Mouse (Mus musculus) limb, embryonic 10.5 days (tissue): ENCODE measurements around the gene U90926. TPM values are rescaled to one million over a fixed set of nuclear protein-coding genes. Genes with fewer than 3 reads are reported as not detected.

ENCODE experiments used
- DNase-seq: peaks from one replicate; pipeline ENCODE4 v3.0.0-alpha.2; 2017; ENCODE audit warnings: low spot score
- H3K27ac ChIP-seq: fragments of 300-500 bp; sonication (generic); 2 replicates; pipeline ENCODE4 v1.5.1; 2016; ENCODE audit warnings: mild to moderate bottlenecking
- H3K27me3 ChIP-seq: fragments of 300-500 bp; sonication (generic); 2 replicates; pipeline ENCODE4 v1.6.1; 2016; ENCODE audit warnings: low read depth, mild to moderate bottlenecking; ENCODE audit not compliant: poor library complexity, severe bottlenecking
- H3K36me3 ChIP-seq: fragments of 300-500 bp; sonication (generic); 2 replicates; pipeline ENCODE4 v1.6.1; 2016; ENCODE audit warnings: mild to moderate bottlenecking, moderate library complexity
- H3K4me1 ChIP-seq: fragments of 300-500 bp; sonication (generic); 2 replicates; pipeline ENCODE4 v1.6.1; 2016
- H3K4me3 ChIP-seq: fragments of 300-500 bp; sonication (generic); 2 replicates; pipeline ENCODE4 v1.5.1; 2016; ENCODE audit warnings: mild to moderate bottlenecking, moderate library complexity
- H3K9me3 ChIP-seq: fragments of 300-500 bp; sonication (generic); replicated peaks from 2 replicates; pipeline ENCODE4 v1.6.1; 2016; ENCODE audit warnings: mild to moderate bottlenecking
- WGBS: fragments of 180-500 bp; shearing (Covaris S2); methylation state at CpG from one replicate; pipeline ENCODE4 v1.1.7; 2016; 5-methylcytosine and 5-hydroxymethylcytosine counted together
- polyA plus RNA-seq: library from polyadenylated mRNA; unstranded; fragments of >200 nt; fragmentation: Nextera tagmentation; extraction: Ambion mirVana; gene quantifications from 2 replicates; pipeline ENCODE4 v1.2.1, GENCODE M21; 2016

U90926 gene
- polyA plus RNA-seq, 1 experiment from 2014 or later: not detected

DNA sequence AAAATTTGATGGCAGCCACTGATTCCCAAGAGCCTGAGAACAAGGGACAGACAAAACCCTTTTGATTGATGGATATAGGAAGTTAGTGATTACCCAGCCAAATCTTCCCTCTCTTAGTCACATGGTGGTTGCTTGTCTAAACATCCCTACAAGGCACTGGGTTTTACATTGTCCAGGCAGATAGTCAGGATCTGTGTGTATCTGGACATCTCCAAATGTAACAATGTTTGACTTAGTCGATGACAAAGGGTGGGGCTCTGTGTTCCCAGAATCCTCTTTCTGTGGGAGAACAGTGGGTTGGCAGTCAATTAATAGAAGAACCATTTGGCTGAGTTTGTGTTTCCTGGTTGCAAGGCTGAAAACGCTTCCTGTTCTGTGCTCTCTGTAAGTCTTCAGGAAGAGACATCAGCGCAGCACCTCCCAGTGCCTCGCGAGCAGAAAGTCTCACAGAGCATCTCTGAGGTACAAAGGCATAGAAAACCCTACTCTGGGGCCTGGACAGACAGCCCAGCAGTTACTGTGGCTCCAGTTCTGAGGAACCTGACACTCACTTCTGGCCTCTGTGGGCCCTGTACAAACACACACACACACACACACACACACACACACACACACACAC, 19.8 kb upstream of the U90926 start:
- H3K27me3 ChIP-seq: no peaks in the 10 kb centered on the region
- H3K4me1 ChIP-seq: no peaks in the 10 kb centered on the region

DNA sequence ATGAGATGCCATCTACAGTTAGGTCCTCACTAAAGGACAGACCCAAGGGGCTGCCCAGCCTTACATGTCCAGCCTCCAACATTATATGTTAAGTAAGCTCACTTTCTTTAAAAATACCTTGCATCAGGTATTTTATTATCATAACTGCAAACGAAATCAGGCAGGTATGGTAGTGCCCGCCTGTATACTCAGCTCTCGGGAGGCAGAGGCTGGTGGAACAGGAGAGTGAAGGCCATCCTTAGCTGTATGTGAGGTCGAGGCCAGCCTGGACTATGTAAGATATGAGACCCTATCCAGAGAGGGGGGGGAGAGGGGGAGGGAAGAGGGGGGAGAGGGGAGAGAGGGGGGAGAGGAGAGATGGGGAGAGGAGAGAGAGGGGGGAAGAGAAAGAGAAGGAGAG, 18.2 kb upstream of the U90926 start:
- no peak for DNase-seq
- H3K27me3 ChIP-seq: no peaks in the 10 kb centered on the region
- no peak overlapping the region for H3K4me3 ChIP-seq
- H3K36me3 ChIP-seq: no peaks in the 10 kb centered on the region
- H3K27ac ChIP-seq: no peak overlapping the region
- 83% methylated on average over 4 of the region's 4 CpGs for WGBS
- H3K9me3 ChIP-seq: no peaks in the 10 kb centered on the region
- no peaks in the 10 kb centered on the region for H3K4me1 ChIP-seq

More for the DNA sequence above, 19.8 kb upstream of the U90926 start:
- 63% methylated on average over 5 of the region's 5 CpGs for WGBS
- H3K36me3 ChIP-seq: no peaks in the 10 kb centered on the region
- H3K27ac ChIP-seq: no peak overlapping the region
- no peak for DNase-seq
- no peak overlapping the region for H3K4me3 ChIP-seq
- H3K9me3 ChIP-seq: no peaks in the 10 kb centered on the region

DNA sequence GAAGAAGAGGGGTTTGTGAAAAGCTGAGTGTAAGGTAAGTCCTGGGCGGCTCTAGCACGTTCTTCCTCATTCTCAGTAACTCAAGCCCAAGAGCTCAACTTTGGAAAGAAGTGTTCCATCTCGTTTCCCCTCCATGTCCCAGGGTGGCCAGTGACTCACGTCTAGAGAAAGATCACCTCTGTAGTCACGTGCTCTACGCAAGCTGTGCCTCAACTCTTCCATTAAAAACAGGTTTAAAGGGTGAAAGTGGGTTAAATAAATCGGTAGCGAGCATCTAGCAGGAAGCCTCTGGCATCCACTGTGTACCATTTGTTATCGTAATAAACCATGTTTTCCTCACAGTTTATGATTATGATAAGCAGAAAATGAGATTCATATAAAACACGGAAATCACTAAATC, 16.6 kb upstream of the U90926 start:
- H3K36me3 ChIP-seq: no peaks in the 10 kb centered on the region
- DNase-seq: no peak
- no peaks in the 10 kb centered on the region for H3K27me3 ChIP-seq
- no peak overlapping the region for H3K27ac ChIP-seq
- no peaks in the 10 kb centered on the region for H3K9me3 ChIP-seq
- H3K4me3 ChIP-seq: no peak overlapping the region
- 88% methylated on average over 10 of the region's 10 CpGs for WGBS
- H3K4me1 ChIP-seq: no peaks in the 10 kb centered on the region

DNA sequence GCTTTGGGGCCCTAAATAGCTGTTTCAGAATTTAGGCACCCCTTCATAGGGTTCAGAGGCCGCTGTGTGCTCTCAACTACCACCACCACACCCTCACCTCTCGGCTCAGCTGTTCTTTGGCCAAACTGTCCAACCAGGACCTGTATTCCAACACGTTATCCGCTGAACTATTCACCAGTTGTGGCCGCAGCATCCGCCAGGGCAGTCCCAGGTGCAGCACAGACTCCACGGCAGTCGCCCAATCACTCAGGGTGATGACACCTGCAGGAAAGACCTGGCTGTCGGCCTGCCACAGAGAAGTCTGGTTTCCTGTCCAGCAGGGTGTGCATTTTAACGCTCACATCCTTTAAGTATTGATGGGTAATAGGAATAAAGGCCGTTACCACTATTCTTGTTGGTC, 15.1 kb upstream of the U90926 start:
- DNase-seq: no peak
- WGBS: 88% methylated on average over 11 of the region's 11 CpGs
- no peaks in the 10 kb centered on the region for H3K36me3 ChIP-seq
- H3K4me3 ChIP-seq: no peak overlapping the region
- no peaks in the 10 kb centered on the region for H3K4me1 ChIP-seq
- H3K27ac ChIP-seq: no peak overlapping the region
- no peaks in the 10 kb centered on the region for H3K9me3 ChIP-seq
- no peaks in the 10 kb centered on the region for H3K27me3 ChIP-seq

DNA sequence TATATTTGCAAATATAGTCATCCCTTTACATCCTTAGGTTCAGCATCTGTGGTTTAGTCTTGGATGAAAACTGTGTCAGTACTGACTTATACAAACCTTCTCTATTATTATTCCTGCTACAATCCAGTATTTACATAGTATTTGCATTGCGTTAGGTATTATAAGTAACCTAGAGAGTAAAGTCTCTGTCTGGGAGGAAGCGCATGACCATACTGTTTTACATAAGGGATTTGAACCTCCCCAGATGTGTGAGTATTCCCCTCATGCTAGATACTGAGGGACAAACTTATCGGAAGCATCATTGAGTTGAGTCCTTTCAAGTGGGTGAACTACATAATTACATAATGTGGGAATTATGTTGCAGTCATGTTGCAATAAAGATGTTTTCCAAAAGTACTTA, 14.3 kb upstream of the U90926 start:
- Histone ChIP-seq H3K4me1 (no peaks in the 10 kb centered on the region), H3K36me3 (no peaks in the 10 kb centered on the region), H3K4me3 (no peak overlapping the region), H3K27ac (no peak overlapping the region), H3K9me3 (no peaks in the 10 kb centered on the region), H3K27me3 (no peaks in the 10 kb centered on the region)
- WGBS: 95% methylated on average over 3 of the region's 3 CpGs
- DNase-seq: no peak

DNA sequence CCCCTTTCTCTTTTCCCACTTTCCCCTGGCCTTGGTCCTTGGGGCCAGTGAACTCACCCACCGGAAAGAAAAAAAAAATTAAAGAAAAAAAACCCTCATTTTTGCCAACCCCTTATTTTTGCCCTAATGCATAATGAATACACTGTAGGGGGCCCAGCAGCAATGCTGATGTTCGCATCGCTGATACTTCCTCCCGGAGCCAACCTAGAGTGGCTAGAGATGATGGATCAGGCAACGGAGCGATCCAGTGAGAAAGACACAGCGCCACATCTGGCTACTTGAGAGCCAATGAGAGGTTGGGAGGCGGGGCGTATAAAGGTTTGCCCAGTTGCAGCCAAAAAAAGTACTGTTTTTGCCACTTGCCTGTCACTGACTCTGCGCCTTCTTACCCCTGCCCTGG, 13.6 kb upstream of the U90926 start:
- DNase-seq: no peak
- Histone ChIP-seq H3K27me3 (no peaks in the 10 kb centered on the region), H3K4me3 (no peak overlapping the region), H3K36me3 (no peaks in the 10 kb centered on the region), H3K4me1 (no peaks in the 10 kb centered on the region), H3K27ac (no peak overlapping the region), H3K9me3 (no peaks in the 10 kb centered on the region)
- WGBS: 44% methylated on average over 10 of the region's 10 CpGs

DNA sequence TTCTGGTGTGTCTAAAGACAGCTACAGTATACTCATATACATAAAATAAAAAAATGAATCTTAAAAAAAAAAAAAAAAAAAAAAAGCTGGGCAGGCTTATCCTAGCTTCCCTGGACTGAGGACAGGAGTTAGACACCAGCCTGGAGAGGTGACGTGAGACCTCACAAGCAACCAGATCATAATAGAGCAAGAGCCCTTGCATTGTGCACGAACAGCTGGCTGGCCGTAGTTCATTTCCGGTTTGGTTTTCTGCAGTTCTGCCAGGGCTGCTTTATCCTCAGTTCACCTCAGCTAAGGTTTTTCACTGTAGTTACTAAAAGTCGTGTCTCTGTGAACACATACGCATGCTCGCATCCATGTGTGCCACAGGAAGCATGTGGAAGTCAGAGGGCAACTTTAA, 12.6 kb upstream of the U90926 start:
- H3K27ac ChIP-seq: no peak overlapping the region
- H3K9me3 ChIP-seq: no peaks in the 10 kb centered on the region
- no peaks in the 10 kb centered on the region for H3K27me3 ChIP-seq
- no peaks in the 10 kb centered on the region for H3K4me1 ChIP-seq
- H3K36me3 ChIP-seq: no peaks in the 10 kb centered on the region
- WGBS: 90% methylated on average over 7 of the region's 7 CpGs
- no peak for DNase-seq
- no peak overlapping the region for H3K4me3 ChIP-seq

DNA sequence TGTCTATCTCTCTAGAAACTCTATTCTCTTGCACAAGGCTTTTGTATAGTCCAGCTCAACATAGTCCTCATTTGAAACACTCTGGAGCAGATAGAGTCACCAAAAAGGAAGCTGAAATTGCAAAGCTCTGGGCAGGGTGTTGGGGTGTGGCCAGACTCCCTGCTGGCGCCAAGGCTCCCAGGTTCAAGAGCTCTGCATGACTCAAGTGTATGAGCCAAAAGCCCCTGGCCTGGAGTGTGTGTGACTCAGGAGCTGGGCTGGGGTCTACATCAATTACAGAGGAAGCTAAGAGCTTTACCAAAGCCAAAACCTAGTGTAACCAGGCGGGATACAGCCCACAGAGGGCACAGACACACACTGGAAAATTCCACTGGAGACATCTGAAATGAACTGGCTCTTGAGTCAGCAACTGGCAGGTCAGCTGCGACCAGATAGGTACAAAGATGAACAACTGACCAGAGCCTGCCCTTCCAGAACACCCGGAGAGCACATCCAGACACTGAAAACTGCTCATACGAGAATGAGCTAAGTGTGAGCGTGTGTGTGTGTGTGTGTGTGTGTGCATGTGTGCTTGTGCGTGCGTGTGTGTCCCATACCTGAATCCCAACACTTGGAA, 5.2 kb upstream of the U90926 start:
- no peaks in the 10 kb centered on the region for H3K4me1 ChIP-seq
- no peak overlapping the region for H3K4me3 ChIP-seq
- no peak for DNase-seq
- H3K36me3 ChIP-seq: no peaks in the 10 kb centered on the region
- WGBS: 90% methylated on average over 8 of the region's 8 CpGs
- no peak overlapping the region for H3K27ac ChIP-seq
- no peaks in the 10 kb centered on the region for H3K27me3 ChIP-seq
- no peaks in the 10 kb centered on the region for H3K9me3 ChIP-seq

DNA sequence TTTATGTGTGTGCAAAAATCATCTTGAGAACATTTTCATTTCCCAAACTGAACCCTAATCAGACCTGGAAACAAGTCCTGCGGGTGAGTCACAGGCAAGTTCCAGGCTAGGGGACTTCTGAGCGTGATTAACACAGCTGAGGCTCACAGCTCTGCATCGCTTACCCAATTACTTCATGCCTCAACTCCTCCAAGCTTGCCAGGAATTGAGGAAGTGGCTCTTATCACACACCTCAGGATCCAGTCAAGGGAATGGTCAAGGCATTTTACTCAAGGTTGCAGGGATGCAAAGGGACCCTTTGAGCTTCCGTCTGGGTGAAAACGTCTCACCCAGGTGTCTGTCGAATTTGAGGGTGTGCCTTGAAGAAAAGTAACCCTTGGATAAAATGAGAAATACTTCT, 4.6 kb upstream of the U90926 start:
- H3K27ac ChIP-seq: no peak overlapping the region
- H3K9me3 ChIP-seq: no peaks in the 10 kb centered on the region
- no peaks in the 10 kb centered on the region for H3K36me3 ChIP-seq
- 76% methylated on average over 6 of the region's 6 CpGs for WGBS
- H3K4me3 ChIP-seq: no peak overlapping the region
- H3K4me1 ChIP-seq: no peaks in the 10 kb centered on the region
- DNase-seq: no peak
- H3K27me3 ChIP-seq: no peaks in the 10 kb centered on the region

DNA sequence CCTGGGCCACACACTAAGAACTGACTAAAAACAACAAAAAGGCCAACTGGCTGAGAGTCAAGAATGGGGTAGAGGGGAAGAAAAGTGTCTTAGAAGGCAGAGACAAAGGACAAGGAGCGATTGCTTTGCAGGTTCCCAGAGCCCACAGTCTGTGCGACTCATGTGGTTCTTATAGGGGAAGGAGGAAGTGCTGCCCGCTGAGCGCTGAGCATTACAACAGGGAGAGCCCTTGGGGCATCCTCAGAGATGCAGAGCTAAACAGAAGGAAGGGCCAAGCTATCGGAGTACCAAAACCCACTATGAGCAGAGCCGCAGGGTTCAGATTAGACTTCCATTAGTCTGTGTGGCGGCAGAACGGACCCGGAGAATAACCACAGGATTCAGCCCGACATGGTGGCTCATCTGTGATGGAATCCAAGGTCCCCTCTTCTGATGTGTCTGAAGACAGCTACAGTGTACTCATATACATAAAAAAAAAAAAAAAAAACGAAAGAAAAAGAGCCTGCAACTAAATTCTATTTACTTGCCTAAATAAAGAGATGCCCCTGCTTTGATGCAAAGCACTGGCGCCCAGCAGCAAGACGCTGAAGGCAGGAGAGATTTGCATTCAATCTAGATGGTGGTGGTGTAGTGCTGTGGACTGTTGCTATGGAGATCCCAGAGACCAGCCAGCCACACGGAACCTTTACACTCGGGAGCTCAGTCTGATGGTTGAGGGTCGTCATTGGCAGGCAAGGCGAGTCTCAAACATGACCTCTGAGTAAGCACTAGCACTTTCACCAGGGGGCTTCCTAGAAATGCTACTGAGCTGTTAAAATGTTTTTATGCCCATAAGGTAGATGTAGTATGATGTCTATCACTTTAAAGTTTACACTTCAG, 3.9 kb upstream of the U90926 start:
- H3K27ac ChIP-seq: no peak overlapping the region
- no peaks in the 10 kb centered on the region for H3K4me1 ChIP-seq
- H3K9me3 ChIP-seq: no peaks in the 10 kb centered on the region
- DNase-seq: no peak
- H3K27me3 ChIP-seq: no peaks in the 10 kb centered on the region
- WGBS: 64% methylated on average over 17 of the region's 17 CpGs
- no peaks in the 10 kb centered on the region for H3K36me3 ChIP-seq
- no peak overlapping the region for H3K4me3 ChIP-seq

DNA sequence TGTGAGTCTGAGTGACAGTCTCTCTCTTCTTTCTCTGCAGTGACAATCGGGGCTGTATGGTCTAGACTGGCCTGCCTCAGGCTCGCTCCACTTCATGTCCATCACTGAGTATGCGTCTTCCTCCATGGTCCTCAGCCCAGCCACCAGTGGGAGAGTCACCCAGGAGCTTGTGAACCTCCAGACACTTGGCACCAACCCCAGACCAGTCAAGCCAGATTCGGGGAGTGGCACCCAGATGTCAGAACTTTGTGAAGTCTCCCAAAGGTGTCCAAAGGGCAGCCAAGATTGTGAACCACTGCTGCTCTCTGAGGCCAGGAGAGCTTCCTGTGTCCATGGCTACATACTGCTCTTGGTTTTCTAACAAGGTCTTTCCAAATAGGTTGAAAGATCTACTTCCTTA, 3.0 kb downstream of the U90926 start:
- no peak for DNase-seq
- Histone ChIP-seq H3K4me3 (no peak overlapping the region), H3K9me3 (no peaks in the 10 kb centered on the region), H3K27me3 (no peaks in the 10 kb centered on the region), H3K36me3 (no peaks in the 10 kb centered on the region), H3K4me1 (no peaks in the 10 kb centered on the region), H3K27ac (no peak overlapping the region)
- WGBS: 88% methylated on average over 4 of the region's 4 CpGs

DNA sequence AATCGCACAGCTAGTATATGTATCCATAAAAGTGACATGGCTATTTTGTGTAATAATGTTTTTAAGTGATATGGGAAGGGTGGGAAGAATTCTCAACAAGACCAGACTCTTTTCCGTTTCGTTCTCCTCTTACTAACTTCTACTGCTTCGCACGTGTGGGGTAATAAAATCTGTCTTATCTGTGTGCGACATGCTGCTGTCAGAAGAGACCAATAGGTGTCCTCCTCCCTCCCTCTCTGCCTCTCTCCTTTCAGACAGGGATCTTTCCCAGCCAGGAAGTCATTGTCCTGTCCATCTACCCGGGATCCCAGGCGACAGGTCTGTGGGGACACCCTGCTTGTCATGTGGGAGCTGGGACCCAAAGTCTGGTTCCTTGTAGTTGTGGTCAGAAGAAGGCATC, 5.0 kb downstream of the U90926 start:
- Histone ChIP-seq H3K27me3 (no peaks in the 10 kb centered on the region), H3K9me3 (no peaks in the 10 kb centered on the region), H3K4me1 (no peaks in the 10 kb centered on the region), H3K4me3 (no peak overlapping the region), H3K27ac (no peak overlapping the region), H3K36me3 (no peaks in the 10 kb centered on the region; the same call in 1 of the 2 replicates)
- no peak for DNase-seq
- WGBS: 74% methylated on average over 8 of the region's 8 CpGs

DNA sequence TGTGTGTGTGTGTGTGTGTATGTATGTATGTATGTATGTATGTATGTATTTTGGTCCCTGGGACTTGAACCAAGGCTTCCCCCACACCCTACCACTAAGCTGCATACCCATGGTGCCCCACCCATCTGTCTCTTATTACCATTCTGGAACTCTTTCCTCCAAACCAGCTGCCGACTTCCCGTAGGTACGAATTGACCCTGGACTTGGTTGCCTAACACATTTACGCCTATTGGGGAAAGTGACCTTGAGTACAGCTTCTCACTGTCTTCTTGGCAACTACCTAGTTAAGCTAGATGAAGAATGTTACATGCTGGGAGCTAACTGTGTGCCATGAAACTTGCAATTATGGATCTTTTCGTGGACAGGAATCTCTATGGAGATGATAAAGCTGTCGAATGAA, 9.1 kb downstream of the U90926 start:
- DNase-seq: no peak
- H3K36me3 ChIP-seq: peaks cover 37% of the 10 kb centered on the region
- H3K9me3 ChIP-seq: no peaks in the 10 kb centered on the region
- H3K27ac ChIP-seq: no peak overlapping the region
- H3K4me3 ChIP-seq: no peak overlapping the region
- H3K4me1 ChIP-seq: no peaks in the 10 kb centered on the region
- H3K27me3 ChIP-seq: no peaks in the 10 kb centered on the region
- 85% methylated on average over 6 of the region's 6 CpGs for WGBS
